Mouse (Mus musculus) MEL (cell line): ENCODE measurements around the gene Hist1h2bp. TPM values are rescaled to one million over a fixed set of nuclear protein-coding genes. Genes with fewer than 3 reads are reported as not detected.
"Not testable (repeated sequence)": the region's sequence is repeated elsewhere in the genome, so short reads cannot be mapped to it uniquely, and the experiment has no call there.

Experiments used
- DNase-seq: peaks from one replicate; pipeline ENCODE4 v3.0.0; 2011; ENCODE audit warnings: low read depth, low spot score
- H3K27ac ChIP-seq: 2 replicates; pipeline ENCODE4 v1.5.1; 2012; ENCODE audit warnings: low read depth, mild to moderate bottlenecking, control low read depth, low read length, moderate library complexity; ENCODE audit not compliant: control insufficient read depth
- H3K27me3 ChIP-seq, 2 experiments: fragments of 150-350 bp in 1 of 2; sonication (generic) in 1 of 2; 2 replicates each; pipeline ENCODE4 v1.6.1; 2012; ENCODE audit warnings: low read length in 2 of 2, mild to moderate bottlenecking in 2 of 2, improper control_type of control experiment in 1 of 2, moderate library complexity in 1 of 2; ENCODE audit not compliant: insufficient read depth in 2 of 2, control insufficient read depth in 1 of 2
- H3K36me3 ChIP-seq, 2 experiments: 2 replicates each; pipeline ENCODE4 v1.6.1; 2012 to 2014; ENCODE audit warnings: low read length in 2 of 2, improper control_type of control experiment in 1 of 2, inconsistent platforms in 1 of 2, mild to moderate bottlenecking in 1 of 2; ENCODE audit not compliant: insufficient read depth in 2 of 2, control insufficient read depth in 1 of 2
- H3K4me1 ChIP-seq, 2 experiments: fragments of 150-350 bp in 1 of 2; sonication (generic) in 1 of 2; 2 replicates each; pipeline ENCODE4 v1.6.1; 2012; ENCODE audit warnings: low read length in 2 of 2, improper control_type of control experiment in 1 of 2, mild to moderate bottlenecking in 1 of 2; ENCODE audit not compliant: insufficient read depth in 2 of 2, control insufficient read depth in 1 of 2
- H3K4me3 ChIP-seq, 2 experiments: fragments of 150-350 bp in 1 of 2; sonication (generic) in 1 of 2; 2 replicates each; pipeline ENCODE4 v1.5.1; 2012; ENCODE audit warnings: low read depth in 2 of 2, low read length in 2 of 2, mild to moderate bottlenecking in 2 of 2, moderate library complexity in 2 of 2, control low read depth in 1 of 2, improper control_type of control experiment in 1 of 2; ENCODE audit not compliant: control insufficient read depth in 1 of 2, insufficient read depth in 1 of 2
- H3K79me2 ChIP-seq: 2 replicates; pipeline ENCODE4 v1.6.1; 2012; ENCODE audit warnings: mild to moderate bottlenecking, low read length, moderate library complexity; ENCODE audit not compliant: control insufficient read depth, poor library complexity, insufficient read depth
- H3K9ac ChIP-seq: 2 replicates; pipeline ENCODE4 v1.6.1; 2012; ENCODE audit warnings: low read depth, mild to moderate bottlenecking, control low read depth, low read length, moderate library complexity; ENCODE audit not compliant: control insufficient read depth, poor library complexity, severe bottlenecking
- H3K9me3 ChIP-seq: fragments of 150-350 bp; sonication (generic); replicated peaks from 2 replicates; pipeline ENCODE4 v1.6.1; 2012; ENCODE audit warnings: mild to moderate bottlenecking, low read length, improper control_type of control experiment, moderate library complexity; ENCODE audit not compliant: insufficient read depth
- CTCF ChIP-seq, 3 experiments: IDR thresholded peaks in 2 of 3; conservative IDR thresholded peaks in 1 of 3; 2 replicates each; pipeline ENCODE4 v1.5.1; 2011 to 2012; ENCODE audit warnings: low read length in 3 of 3, low read depth in 2 of 3, mild to moderate bottlenecking in 2 of 3, improper control_type of control experiment in 1 of 3, inconsistent platforms in 1 of 3, mixed read lengths in 1 of 3, moderate library complexity in 1 of 3; ENCODE audit not compliant: control insufficient read depth in 1 of 3, insufficient read depth in 1 of 3, poor library complexity in 1 of 3, severe bottlenecking in 1 of 3
- EP300 ChIP-seq, 2 experiments: IDR thresholded peaks; 2 replicates each; pipeline ENCODE4 v1.6.1; 2011; ENCODE audit warnings: improper control_type of control experiment in 2 of 2, low read length in 2 of 2, low read depth in 1 of 2, mild to moderate bottlenecking in 1 of 2
- GABPA ChIP-seq: IDR thresholded peaks from 2 replicates; pipeline ENCODE4 v1.6.1; 2012; ENCODE audit warnings: low read depth, mild to moderate bottlenecking, inconsistent platforms, low read length, improper control_type of control experiment, moderate library complexity
- HCFC1 ChIP-seq: IDR thresholded peaks from 2 replicates; pipeline ENCODE4 v1.6.1; 2012; ENCODE audit warnings: low read depth, mild to moderate bottlenecking, inconsistent platforms, low read length, improper control_type of control experiment, moderate library complexity
- MAFK ChIP-seq: IDR thresholded peaks from 2 replicates; pipeline ENCODE4 v1.6.1; 2011; ENCODE audit warnings: low read depth, mild to moderate bottlenecking, low read length, improper control_type of control experiment, borderline replicate concordance
- MYB ChIP-seq: IDR thresholded peaks from 2 replicates; pipeline ENCODE4 v1.6.1; 2011; ENCODE audit warnings: mild to moderate bottlenecking, low read depth, low read length, improper control_type of control experiment
- NELFE ChIP-seq: IDR thresholded peaks from 2 replicates; pipeline ENCODE4 v1.6.1; 2011; ENCODE audit warnings: low read depth, low read length, improper control_type of control experiment
- POLR2A ChIP-seq, 2 experiments: IDR thresholded peaks; 2 replicates each; pipeline ENCODE4 v1.6.1; 2011 to 2012; ENCODE audit warnings: low read length in 2 of 2, mild to moderate bottlenecking in 2 of 2, control low read depth in 1 of 2, improper control_type of control experiment in 1 of 2, low read depth in 1 of 2, moderate library complexity in 1 of 2; ENCODE audit not compliant: control insufficient read depth in 1 of 2, insufficient read depth in 1 of 2, poor library complexity in 1 of 2
- POLR2AphosphoS5 ChIP-seq: IDR thresholded peaks from 2 replicates; pipeline ENCODE4 v1.6.1; 2012; ENCODE audit warnings: low read depth, borderline replicate concordance, mild to moderate bottlenecking, inconsistent platforms, low read length, moderate library complexity, mixed read lengths
- TBP ChIP-seq: IDR thresholded peaks from 2 replicates; pipeline ENCODE4 v1.8.0; 2011; ENCODE audit warnings: low read depth, low read length, improper control_type of control experiment
- UBTF ChIP-seq: IDR thresholded peaks from 2 replicates; pipeline ENCODE4 v1.6.1; 2012; ENCODE audit warnings: low read depth, mild to moderate bottlenecking, inconsistent platforms, low read length, improper control_type of control experiment, moderate library complexity, borderline replicate concordance; ENCODE audit not compliant: insufficient read depth
- USF1 ChIP-seq: IDR thresholded peaks from 2 replicates; pipeline ENCODE4 v1.6.1; 2014; ENCODE audit warnings: low read depth, mild to moderate bottlenecking, inconsistent platforms, low read length, improper control_type of control experiment, moderate library complexity
- ZC3H11A ChIP-seq: IDR thresholded peaks from 2 replicates; pipeline ENCODE4 v1.6.1; 2012; ENCODE audit warnings: low read depth, mild to moderate bottlenecking, inconsistent platforms, low read length, improper control_type of control experiment
- polyA plus RNA-seq, 2 experiments: library from polyadenylated mRNA; stranded (reverse) in 1 of 2; unstranded in 1 of 2; fragments of >175 nt in 1 of 2; fragments of >200 nt in 1 of 2; gene quantifications; 2 replicates each; pipeline versions ENCODE4 v1.2.1 to v1.2.4; 2012; ENCODE audit warnings: low replicate concordance in 2 of 2, low read depth in 1 of 2; ENCODE audit not compliant: insufficient read length in 2 of 2, insufficient read depth in 1 of 2, missing spikeins in 1 of 2
- total RNA-seq: library from RNA; depleted of rRNA; stranded (reverse); fragments of 300-350 nt; gene quantifications from 2 replicates; pipeline ENCODE4 v1.2.3, GENCODE M21; 2012

The Hist1h2bp gene
- total and polyA plus RNA-seq, 3 experiments, result 3.0 to 512 TPM; not detected in 1

- H3K27ac ChIP-seq, result peak overlapping the region; percentile 94
- peak; percentile 43; the same call in 1 of the 2 replicates for TF ChIP-seq TBP
- no peak for TF ChIP-seq EP300 (IDR thresholded peaks at IDR 0.05; ENCODE audit: low read depth in 1 of 2, low read length in 2 of 2)
- no peak for TF ChIP-seq MAFK
- TF ChIP-seq MYB, result no peak
- H3K9me3 ChIP-seq, result no peaks in the 10 kb centered on the region
- H3K9ac ChIP-seq, result peak overlapping the region; percentile 80
- H3K27me3 ChIP-seq, result no peaks in the 10 kb centered on the region
- H3K4me3 ChIP-seq, result peak overlapping the region; percentile 5 to 39
- DNase-seq, result peak; percentile 82
- peaks cover 0 to 29% of the 10 kb centered on the region in 2 experiments; a peak in 2 of 4 replicates for H3K36me3 ChIP-seq
- H3K79me2 ChIP-seq, result no peaks in the 10 kb centered on the region; the same call in 1 of the 2 replicates
- peaks cover 0 to 10% of the 10 kb centered on the region in 2 experiments; a peak in 2 of 4 replicates for H3K4me1 ChIP-seq
Observed at GRCm38 (mm10) chr13:21752356-21752755, 34.9 kb upstream of the Hist1h2bp start.

DNA sequence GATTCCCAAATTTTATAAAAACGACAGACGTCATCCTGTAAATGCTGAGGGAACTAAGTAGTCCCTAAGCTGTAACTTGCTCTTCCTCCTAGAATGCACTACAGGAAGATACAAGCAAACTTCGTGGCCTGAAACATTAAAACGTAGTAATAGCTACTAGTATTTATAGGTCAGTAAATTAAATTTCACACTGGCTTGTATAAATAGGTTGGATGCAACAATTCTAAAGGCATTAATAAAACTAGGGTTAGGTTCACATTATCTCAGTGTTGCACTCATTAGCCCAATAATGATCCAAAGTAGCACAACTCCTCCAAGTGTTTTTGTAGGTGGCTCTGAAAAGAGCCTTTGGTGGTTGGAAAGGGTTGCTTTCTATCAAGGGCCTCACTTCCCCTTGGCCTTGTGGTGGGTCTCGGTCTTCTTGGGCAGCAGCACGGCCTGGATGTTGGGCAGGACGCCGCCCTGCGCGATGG is 34.2 kb upstream of the Hist1h2bp start:
- DNase-seq, result peak; percentile 84
- peaks cover 0 to 7% of the 10 kb centered on the region in 2 experiments; a peak in 2 of 4 replicates for H3K4me1 ChIP-seq

GRCm38 (mm10) chr13:21753524-21754285 is 33.6 kb upstream of the Hist1h2bp start, which contains the start of the genes Hist1h2ak and Hist1h2bn:
Gene Hist1h2ak (minus strand): TSS chr13:21753827.
Gene Hist1h2bn (plus strand): TSS chr13:21754123.
- peak within 1 kb of the TSS; percentile 82 for H3K9ac ChIP-seq
- not testable (repeated sequence) for H3K79me2 ChIP-seq
- peak; percentile 56 to 86 for TF ChIP-seq POLR2A (IDR thresholded peaks at IDR 0.05; ENCODE audit: control insufficient read depth in 1 of 2, insufficient read depth in 1 of 2, low read depth in 1 of 2, low read length in 2 of 2, poor library complexity in 1 of 2)
- peak; percentile 85 for TF ChIP-seq UBTF
- peak; percentile 99 for TF ChIP-seq TBP
- 0 out of 6 replicates have a peak, but pooled peaks of 1 of the 3 experiments have one; percentile 1 for TF ChIP-seq CTCF (IDR thresholded peaks at IDR 0.05 in 2 of 3, conservative IDR thresholded peaks at IDR 0.05 in 1 of 3; ENCODE audit: control insufficient read depth in 1 of 3, insufficient read depth in 1 of 3, low read depth in 2 of 3, low read length in 3 of 3, poor library complexity in 1 of 3, severe bottlenecking in 1 of 3)
- TF ChIP-seq, all 39 proteins: peak for 4; not testable (repeated sequence) for 35
- Histone ChIP-seq H3K36me3 (peaks cover 0 to 23% of the 10 kb centered on the region in 2 experiments; a peak in 2 of 4 replicates), H3K4me3 (peak within 1 kb of the TSS; percentile 5 to 55), H3K27ac (peak within 1 kb of the TSS; percentile 97)
- DNase-seq, result peak; percentile 98
- not testable (repeated sequence) for H3K27me3 ChIP-seq, H3K4me1 ChIP-seq, H3K9me3 ChIP-seq

More for the DNA sequence above, 34.2 kb upstream of the Hist1h2bp start:
- Histone ChIP-seq H3K4me3 (peak overlapping the region; percentile 5 to 55; a peak in 3 of 4 replicates), H3K36me3 (peaks cover 0 to 26% of the 10 kb centered on the region in 2 experiments; a peak in 2 of 4 replicates), H3K9me3 (no peaks in the 10 kb centered on the region), H3K9ac (peak overlapping the region; percentile 80), H3K27me3 (no peaks in the 10 kb centered on the region), H3K79me2 (no peaks in the 10 kb centered on the region; the same call in 1 of the 2 replicates), H3K27ac (peak overlapping the region; percentile 94)
- TF ChIP-seq GABPA (no peak), NELFE (no peak), POLR2AphosphoS5 (peak; percentile 94; the same call in 1 of the 2 replicates), ZC3H11A (no peak), POLR2A (IDR thresholded peaks at IDR 0.05; ENCODE audit: control insufficient read depth in 1 of 2, insufficient read depth in 1 of 2, low read depth in 1 of 2, low read length in 2 of 2, poor library complexity in 1 of 2) (peak; percentile 77 to 94; a peak in 3 of 4 replicates), USF1 (no peak), HCFC1 (no peak)
